Mouse (Mus musculus) frontal cortex, postnatal 36 days (tissue): Measurements from ENCODE around the gene Ccdc124.
A peak's percentile ranks its signal among the peaks of the same experiment; 100 is the strongest.
"Not testable (repeated sequence)": the region's sequence is repeated elsewhere in the genome, so short reads cannot be mapped to it uniquely, and the experiment has no call there.

ENCODE experiments used
- DNase-seq, 2 experiments: peaks; one replicate each; pipeline ENCODE4 v3.0.0; 2022; ENCODE audit warnings: low spot score in 2 of 2

The Ccdc124 gene

DNA sequence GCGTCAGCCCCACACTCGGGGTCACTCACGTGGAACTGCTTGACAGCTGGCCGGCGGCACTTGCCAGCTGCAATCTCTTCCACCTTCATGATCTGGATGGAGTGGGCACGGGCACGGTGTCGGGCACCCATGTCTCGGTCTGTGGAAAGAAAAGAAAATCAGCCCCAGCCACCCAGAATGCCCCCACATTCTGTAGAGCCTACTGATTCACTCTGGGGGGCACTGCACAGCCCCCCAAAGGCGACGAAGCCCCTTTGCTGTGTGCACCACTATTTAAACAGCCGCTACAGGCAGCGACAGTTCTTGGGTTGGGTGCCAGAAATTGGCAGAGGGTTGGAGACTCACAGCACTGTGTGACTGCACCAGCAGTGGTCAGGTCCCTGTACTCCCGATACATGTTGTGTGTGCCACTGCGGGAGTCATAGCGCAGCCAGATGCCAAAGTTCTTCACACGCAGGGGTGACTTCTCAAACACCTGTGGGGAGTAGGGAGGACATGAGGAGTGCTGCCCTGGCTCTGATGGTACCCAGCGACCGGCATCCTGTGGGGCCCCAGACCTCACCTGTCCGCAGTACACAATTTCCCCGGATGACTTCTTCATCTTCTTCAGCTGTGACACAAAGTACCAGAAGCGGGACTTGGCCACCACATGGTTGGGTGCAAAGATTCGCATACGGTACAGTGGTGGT, 22.0 kb upstream of the Ccdc124 start:
- not testable (repeated sequence) for DNase-seq

DNA sequence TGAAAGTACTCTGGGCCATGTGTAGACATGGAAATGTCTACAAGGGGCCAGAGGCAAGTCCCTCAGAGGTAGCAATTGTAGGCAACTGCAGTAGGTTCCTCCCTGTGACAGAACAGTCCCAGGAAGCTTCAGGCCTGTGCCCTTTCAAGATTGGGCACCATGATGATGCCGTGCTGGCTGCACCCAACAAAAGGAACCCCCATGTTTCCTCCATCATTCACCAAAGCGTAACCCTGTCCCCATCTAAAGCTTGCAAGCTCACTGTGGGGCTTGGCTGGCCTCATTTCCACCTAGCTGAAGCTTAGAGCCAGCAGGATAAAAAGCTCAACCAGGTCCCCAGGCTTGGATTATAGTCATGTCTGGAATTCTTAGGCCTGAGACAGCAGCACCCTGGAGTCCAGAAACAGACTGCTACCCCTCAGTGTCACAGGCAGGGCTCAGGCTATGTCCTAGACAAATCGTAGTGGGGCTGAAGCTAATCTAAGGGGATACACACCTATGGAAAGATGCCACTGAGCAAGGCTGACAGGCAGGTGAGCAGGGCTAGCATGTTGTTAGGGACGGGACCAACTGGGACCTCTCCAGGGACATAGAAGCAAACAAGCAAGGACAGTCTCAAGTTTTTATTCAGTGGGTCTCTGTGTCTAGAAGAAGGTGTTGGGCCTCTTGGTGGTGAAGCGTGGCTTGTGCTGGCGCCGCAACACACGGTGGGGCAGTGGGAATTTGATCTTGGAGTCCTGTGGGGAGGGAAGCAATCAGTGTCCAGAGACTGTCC, 21.2 kb upstream of the Ccdc124 start:
- DNase-seq: no peak

DNA sequence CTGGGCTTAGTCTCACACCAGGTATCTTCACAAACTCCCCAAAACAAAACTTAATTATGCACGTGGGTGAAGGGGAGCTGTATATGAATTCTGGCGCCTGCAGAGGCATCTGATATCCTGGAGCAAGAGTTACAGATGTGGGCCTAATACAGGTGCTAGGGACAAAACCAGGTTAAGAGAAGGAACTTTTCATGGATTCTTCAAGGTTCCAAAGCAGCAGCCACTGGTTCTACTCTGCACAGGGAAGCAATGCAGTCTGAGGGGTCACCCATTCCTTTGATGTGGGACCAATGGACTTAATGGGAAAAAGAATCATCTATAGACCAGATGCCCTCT, 20.6 kb upstream of the Ccdc124 start:
- no peak for DNase-seq

DNA sequence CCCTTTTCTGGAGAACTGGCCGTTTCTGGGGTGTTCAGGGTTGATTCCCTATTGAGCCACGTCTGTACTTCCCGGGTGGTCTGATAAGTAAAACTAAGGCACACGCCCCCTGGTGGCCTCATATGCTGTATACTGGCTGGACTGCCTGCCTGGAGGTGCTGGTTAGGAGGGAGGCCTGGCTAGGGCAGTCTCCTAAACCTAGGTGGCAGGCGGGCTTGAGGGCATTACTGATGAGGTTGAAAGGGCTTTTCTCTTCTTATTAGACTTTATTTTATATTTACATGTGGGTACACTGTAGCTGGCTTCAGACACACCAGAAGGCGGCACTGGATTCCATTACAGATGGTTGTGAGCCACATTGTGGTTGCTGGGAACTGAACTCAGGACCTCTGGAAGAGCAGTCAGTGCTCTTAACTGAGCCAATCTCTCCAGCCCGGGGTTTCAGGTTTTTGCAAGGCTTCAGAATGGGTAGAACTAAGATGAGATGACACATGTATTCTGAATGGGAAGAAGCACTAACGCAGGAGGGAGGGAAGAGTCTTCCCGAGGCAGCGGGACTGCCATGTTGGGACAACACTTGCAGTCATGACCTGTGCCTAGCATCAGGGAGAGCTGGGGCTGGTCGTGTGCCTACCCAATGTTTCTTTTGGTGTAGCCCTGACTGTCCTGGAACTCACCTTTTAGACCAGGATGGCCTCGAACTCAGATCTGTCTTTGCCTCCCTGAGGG, 20.1 kb upstream of the Ccdc124 start:
- DNase-seq: peak; percentile 45 to 65

DNA sequence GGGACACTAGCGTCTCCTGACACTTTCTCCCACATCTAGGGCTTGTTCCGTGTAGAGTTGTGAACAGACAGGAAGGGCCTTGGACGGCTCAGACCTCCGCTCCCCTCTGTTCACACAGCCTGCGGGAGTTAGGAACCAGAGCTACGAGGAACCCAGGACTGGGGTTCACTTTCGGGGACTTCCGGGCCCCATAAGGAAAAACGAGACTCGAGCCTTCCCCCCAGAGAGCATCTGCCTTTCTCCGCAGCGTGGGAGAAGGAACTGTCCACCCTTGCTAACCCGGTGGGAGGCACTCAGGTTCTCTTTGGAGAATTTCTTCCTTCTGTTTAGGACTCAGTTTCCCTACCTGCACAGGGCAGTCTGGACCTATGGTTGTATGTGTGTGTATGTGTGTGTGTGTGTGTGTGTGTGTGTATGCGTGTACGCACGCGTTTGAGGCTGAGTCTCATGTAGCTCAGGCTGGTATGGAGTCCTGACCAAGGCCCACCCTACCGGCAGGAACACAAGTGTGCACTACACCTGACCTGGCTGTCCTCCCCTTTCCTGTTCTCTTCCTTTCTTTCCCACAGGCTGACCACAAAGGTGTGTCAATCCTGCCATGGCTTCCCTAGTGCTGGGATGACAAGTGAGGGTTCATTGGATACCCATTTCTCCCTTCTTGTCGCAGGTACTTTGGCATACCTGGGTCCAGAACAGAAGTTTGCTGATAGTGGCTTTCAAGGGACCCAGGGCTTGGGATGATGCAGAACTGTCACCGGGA, 19.3 kb upstream of the Ccdc124 start:
- no peak for DNase-seq

DNA sequence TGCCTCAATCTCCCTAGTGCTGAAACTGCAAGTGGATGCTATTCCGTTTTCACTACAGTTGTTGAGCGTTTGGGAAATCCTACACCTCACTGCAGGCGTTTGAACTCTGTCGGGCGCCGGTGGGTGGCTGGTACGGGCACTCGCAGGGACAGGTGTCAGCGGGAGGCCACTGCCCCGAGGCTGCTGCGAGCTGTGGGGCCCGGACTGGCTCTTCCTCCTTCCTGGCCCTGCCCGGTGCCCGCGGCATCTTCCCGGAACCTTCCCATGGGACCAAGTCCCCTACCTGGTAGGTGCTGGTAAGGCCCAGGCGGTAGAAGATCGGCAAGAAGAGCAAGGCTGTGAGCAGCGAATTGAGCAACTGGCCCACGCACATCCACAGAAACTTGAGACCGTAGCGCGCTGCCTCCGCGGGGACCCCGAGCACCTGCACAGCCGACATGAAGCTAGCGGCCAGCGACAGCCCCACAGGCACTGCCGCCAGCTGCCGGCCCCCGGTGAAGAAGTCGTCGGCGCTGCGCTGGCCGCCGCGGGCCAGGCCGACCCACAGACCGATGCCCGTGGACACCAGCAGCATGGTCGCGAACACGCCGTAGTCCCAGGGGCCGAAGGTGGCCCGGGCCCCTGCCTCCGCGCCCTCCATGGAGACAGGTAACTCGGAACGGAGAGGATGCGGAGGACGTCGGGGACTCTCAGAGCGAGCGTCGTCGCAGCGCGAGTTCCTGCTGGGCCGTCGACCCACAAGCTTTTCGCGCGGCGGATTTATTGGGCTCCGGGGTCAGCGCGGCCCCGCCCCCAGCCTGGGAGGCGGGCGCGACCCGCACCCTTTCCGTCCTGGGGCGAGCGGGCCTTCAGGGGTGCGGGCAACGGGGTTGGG, 18.5 kb upstream of the Ccdc124 start, which contains the start of gene Slc5a5:
Gene Slc5a5, minus strand, starts transcription at position 736 of the 874 bp plus-strand sequence.
- DNase-seq: no peak

DNA sequence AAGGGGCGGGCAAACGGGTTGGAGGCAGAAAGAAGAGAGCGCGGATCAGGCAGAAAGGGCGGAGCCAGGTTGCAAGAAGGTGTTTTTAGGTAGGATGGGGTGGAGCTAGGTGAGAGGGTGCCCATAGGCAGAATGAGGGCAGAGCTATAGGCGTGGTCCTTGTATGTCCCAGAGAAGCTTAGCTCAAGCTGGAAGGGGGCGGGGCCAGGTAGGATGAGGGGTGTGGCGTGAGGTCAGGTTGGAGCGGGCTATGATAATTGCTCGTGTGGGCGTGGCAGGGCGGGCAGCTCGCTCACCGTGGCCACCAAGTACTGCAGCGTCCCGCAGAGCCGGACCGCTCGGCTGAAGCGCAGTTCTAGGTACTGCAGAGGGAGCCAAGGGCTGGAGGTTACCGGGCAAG, 17.6 kb upstream of the Ccdc124 start:
- DNase-seq: no peak

DNA sequence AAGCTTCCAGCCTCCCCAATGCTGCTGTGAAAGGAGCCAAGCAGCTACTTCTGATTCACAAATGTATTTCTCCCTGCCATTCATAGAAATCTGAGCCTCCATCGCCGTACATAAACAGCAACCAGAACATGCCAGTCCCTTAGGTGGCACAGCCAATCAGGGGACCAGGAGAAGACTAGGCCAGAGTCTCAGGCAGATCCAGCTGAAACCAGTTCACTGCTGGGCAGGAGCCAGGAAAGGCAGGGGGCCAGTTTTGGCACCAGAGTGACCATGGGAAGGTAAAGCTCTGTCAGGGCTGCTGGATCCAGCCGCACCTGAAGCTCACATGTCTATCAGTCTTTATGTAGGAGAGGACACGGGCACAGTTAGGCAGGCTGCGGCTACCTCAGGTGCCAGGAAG, 16.9 kb upstream of the Ccdc124 start:
- DNase-seq: no peak

DNA sequence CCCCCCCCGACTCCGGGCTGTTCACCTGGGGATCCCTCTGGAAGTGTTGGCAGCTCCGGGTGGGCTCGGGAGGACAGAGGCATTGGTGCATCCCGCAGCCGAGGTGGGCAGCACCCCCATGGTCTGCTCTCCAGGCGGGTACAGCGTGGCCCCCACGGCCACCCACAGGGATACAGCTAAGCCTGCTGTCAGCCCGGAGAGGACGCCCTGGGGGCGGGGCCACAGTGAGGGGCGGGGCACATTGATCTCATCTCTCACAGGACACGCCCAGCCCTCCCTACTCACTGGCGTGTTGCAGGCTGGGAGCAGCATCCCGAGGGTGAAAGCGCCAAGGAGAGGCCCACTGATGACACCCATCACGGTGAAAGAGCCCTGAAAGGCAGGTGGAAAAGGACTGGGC, 13.9 kb upstream of the Ccdc124 start:
- DNase-seq: no peak

DNA sequence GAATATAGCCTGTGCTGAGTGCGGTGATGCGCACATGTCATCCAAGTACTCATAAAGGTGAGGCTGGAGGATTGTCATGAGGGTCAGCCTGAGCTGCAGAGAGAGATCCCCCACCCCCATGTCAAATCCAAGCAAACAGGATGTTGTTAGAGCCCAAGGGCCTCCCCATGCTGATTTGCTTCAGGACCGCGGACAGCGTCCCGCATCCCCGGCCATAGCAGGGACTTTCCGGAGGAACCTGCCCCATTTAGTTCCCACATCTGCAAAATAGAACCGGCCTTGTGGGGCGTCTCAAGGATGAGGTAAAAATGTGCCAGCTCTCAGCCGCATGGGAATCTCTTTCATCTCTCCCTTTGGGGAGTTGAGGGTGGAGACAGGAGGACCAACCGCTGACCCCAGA, 11.9 kb upstream of the Ccdc124 start:
- DNase-seq: no peak

DNA sequence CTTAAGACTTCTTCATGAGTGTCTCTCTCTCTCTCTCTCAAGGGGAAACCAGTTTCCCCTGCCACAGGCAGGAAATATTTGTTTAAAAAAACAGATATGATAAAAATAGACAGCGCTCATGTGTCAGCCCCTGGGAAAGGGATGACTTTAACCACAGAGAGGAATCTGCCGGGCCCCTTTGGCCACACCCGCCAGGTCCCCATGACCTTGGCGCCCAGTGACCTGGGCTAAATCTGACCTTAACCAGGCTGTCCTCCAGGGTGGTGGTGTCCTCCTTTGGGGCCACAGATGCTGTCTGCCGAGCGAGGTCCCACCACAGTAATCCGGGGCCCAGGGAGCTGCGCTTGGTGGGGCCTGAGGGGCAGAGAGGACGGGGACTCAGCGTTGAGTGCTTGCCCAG, 10.9 kb upstream of the Ccdc124 start:
- DNase-seq: no peak

DNA sequence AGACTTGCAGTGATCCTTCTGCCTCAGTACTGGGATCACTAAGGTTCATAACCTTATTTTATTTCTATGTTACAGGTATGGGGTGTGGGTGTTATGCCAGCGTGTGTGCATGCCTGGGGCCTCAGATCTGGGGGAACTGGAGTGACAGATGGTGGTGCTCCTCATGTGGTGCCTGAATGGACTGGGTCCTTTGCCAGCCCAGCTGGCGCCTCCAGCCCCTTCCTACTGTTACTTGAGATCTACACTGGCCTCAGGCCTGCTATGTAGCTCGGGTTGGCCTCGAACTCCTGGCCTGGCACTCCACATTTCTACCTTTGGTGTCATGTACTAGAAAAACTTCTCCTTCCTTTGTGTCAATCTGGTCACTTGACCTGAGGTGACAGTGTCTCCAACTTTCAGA, 10.5 kb upstream of the Ccdc124 start:
- no peak for DNase-seq

DNA sequence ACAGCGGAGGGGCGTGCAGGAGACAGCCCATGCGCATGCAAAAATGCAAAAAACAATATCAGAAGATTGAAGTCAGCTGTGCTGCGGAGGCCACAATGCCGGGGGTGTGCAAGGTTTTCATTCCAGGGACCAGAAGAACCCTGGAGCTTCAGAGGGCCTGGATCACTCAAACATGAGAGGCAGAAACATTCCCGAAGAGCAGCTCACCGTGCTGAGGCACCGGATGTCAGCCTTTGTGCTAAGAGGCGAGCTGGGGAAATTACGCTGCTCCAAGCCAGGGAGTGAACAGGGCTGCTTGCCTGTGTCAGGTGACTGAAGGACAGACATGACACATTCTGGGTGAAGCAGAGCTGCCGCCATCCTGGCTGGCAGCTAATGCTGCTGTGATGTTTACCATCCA, 6.8 kb upstream of the Ccdc124 start:
- DNase-seq: no peak

DNA sequence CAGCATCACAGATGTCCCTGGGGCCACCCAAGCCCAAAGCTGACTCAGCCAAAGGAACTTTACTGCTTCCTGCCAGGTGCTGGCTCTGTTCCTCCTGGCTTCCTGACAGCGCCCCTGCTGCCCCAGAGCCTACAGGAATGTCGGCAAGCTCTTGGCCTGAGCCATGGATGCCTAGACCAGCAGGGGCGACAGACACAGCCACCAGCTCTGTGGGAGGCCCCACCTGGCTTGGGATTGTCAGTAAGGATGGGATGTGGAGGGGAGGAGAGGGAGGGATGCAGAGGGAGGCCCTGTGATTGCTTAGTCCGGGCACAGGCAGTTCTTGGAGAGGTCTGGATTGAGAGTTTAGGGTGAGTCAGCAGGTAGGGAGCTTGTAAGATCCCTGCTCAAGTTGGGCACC, 6.4 kb upstream of the Ccdc124 start:
- DNase-seq: no peak

DNA sequence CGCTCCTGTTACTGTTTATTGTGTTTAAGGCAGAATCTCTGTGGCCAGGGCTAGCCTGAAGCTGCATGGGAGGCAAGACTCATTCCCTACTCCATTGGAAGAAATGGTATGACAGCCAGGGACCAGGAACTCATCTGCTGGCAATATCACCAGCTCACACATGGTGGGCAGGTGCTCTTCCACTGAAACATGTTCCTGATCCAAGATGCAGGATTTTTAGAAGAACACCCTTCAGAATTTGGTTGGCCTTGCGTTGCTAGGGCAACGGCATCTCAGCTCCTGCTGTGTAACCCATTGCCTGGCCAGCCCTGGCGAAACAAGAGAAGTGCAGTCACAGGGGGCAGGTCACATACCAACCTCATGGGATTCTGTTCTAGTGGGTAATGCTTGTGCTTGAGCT, 5.8 kb upstream of the Ccdc124 start:
- no peak for DNase-seq

DNA sequence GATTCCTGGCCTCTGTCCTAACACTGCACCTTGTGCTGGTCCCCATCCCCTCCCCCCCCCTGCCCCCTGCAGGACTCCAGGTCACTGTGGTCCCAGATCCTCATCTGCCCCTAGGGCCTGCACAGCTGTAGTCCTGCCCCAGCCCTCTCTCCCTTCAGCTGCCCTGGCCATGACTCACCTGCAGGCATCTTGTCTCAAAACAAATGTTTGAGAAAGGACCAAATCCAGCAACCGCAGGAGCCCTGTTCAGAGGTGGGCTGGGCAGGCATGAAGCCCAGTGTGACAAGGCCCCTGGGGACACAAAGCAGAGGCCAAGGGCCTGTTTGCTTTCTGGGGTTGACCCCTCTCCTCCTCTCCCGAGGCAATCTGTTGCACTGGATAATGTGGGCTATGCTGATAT, 4.4 kb upstream of the Ccdc124 start:
- DNase-seq: no peak

DNA sequence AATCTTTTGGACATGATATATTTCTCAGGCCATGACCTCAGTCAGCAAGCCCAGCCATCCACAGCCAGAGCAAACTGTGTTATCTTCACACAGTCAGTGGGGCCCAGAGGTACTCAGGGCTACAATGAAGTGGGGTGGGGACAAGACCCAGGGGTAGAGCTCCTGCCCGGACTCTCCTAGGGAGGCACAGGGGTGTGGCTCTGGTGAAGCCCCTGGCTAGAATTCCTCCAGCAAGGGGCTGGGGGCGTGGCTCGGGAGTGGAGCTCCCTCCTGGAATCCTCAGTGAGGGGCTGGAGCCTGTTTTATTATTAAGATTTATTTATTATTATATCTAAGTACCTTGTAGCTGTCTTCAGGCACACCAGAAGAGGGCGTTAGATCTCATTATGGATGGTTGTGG, 2.6 kb upstream of the Ccdc124 start:
- no peak for DNase-seq

DNA sequence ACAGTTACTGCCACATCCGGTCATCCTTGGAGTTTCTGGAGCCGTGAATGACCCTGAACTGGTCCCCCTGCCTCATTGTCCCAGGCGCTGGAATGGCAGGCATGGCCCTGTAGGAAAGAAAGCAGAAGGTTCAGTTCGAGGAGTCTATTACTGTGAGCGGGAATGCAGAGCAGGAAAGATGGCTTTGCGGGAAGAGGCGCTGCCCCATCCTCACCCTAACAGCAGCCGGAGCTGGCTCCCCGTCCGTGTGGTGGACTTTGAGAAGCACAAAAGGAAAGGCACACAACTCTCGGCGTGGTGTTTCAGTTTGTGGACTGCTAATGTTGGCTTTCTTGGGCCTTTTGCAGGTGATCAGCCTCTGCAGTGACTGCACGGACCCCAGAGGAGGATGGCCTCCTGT, 706 bp upstream of the Ccdc124 start:
- no peak for DNase-seq

DNA sequence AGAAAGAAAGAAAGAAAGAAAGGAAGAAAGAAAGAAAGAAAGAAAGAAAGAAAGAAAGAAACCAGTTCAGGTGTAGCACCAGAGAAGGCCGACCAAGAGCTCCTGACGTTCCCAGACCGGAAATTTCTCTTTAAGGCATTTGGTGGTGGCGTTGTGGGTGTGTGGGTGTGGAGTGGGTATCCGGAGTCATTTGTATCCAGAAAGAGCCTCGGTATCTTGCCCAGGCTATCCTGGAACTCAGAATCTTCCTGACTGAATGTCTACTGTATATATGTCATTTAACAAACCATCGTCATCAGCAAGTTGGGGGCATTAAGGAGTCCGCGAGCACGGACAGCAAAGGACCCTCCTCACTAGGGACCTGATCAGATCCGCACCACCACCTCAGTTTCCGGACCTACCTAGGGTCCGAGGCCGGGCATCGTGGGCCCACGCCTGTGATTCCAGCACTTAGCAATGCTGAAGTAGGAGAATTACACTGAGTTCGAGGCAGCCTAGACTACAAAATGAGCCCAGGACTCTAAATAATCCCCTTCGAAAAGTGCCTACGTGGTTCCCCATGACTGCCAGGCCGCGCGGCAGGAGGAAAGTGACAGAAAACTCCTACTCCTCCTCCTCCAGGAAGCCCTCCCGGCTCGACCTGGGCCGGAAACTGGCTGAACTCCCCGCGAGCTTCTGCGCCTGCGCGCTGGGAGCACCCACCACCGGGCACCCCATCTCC, 932 bp downstream of the Ccdc124 start:
- no peak for DNase-seq

DNA sequence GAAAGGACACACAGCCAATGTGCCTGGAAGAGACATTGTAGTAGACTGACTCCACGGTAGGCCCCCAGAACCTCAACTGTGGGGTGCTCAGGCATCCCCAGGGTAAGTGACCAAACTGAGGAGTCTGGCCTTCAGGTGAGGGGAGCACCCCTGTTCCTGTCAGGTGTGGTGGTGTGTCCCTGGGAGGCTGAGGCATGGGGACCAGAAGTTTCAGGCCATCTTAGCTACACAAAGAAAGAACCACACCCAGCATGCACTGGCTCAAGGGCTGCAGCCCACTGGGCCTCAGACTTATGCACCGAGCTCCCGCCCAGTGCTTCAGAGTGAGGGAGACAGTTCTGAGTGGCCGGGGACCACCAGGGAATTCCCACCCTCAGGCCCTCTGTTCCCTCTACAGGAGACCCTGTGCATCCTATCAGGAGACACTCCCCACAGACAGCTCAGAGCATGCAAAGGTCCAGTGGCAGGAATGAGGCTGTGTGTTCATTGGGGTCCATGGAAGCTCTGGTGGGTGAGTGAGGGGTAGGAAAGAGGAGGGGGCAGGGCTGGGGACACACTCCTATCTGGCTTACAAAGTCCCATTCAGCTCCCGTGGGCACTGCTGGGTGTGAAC, 2.4 kb downstream of the Ccdc124 start:
- no peak for DNase-seq
